Mouse (Mus musculus): ENCODE measurements at regions not wholly inside any gene's neighbourhood (a gene's known extent, or its start where the extent isn't known, plus 50 kb on each side); places are given as distances from the start of the nearest gene placed in this dataset.

- no peak for DNase-seq (ENCODE audit: low spot score in 2 of 2)
Measured at GRCm38 (mm10) chr13:101305063-101305462, 463.0 kb downstream of the Pik3r1 start.

GRCm38 (mm10) chr13:101301361-101301760 lies 466.7 kb downstream of the Pik3r1 start:
- no peak for DNase-seq (ENCODE audit: low spot score in 2 of 2)

GRCm38 (mm10) chr13:101289407-101289806 lies 456.2 kb upstream of the Slc30a5 start:
- no peak for DNase-seq (ENCODE audit: low spot score in 2 of 2)

- no peak for DNase-seq (ENCODE audit: low spot score in 2 of 2)
Measured at GRCm38 (mm10) chr13:101287131-101287530, 453.9 kb upstream of the Slc30a5 start.

- no peak for DNase-seq (ENCODE audit: low spot score in 2 of 2)
Measured at GRCm38 (mm10) chr13:101286029-101286917, 453.0 kb upstream of the Slc30a5 start.

GRCm38 (mm10) chr13:101278127-101278526 lies 444.9 kb upstream of the Slc30a5 start:
- DNase-seq (ENCODE audit: low spot score in 2 of 2): no peak

GRCm38 (mm10) chr13:101276766-101277165 lies 443.5 kb upstream of the Slc30a5 start:
- no peak for DNase-seq (ENCODE audit: low spot score in 2 of 2)

GRCm38 (mm10) chr13:101274470-101275141 lies 441.4 kb upstream of the Slc30a5 start:
- DNase-seq (ENCODE audit: low spot score in 2 of 2): no peak

GRCm38 (mm10) chr13:101273321-101273720 lies 440.1 kb upstream of the Slc30a5 start:
- DNase-seq (ENCODE audit: low spot score in 2 of 2): no peak

- DNase-seq (ENCODE audit: low spot score in 2 of 2): no peak
Measured at GRCm38 (mm10) chr13:101253698-101254468, 420.7 kb upstream of the Slc30a5 start.

- no peak for DNase-seq (ENCODE audit: low spot score in 2 of 2)
Measured at GRCm38 (mm10) chr13:101249369-101249768, 416.1 kb upstream of the Slc30a5 start.

- DNase-seq (ENCODE audit: low spot score in 2 of 2): no peak
Measured at GRCm38 (mm10) chr13:101244326-101244725, 411.1 kb upstream of the Slc30a5 start.

- DNase-seq (ENCODE audit: low spot score in 2 of 2): no peak
Measured at GRCm38 (mm10) chr13:101238860-101239259, 405.6 kb upstream of the Slc30a5 start.

GRCm38 (mm10) chr13:101237035-101237434 lies 403.8 kb upstream of the Slc30a5 start:
- no peak for DNase-seq (ENCODE audit: low spot score in 2 of 2)

GRCm38 (mm10) chr13:101235846-101236245 lies 402.6 kb upstream of the Slc30a5 start:
- DNase-seq (ENCODE audit: low spot score in 2 of 2): no peak

- DNase-seq (ENCODE audit: low spot score in 2 of 2): no peak
Measured at GRCm38 (mm10) chr13:101235110-101235509, 401.9 kb upstream of the Slc30a5 start.

- DNase-seq (ENCODE audit: low spot score in 2 of 2): no peak
Measured at GRCm38 (mm10) chr13:101234550-101234949, 401.3 kb upstream of the Slc30a5 start.

GRCm38 (mm10) chr13:101233843-101234281 lies 400.6 kb upstream of the Slc30a5 start:
- no peak for DNase-seq (ENCODE audit: low spot score in 2 of 2)

- no peak for DNase-seq (ENCODE audit: low spot score in 2 of 2)
Measured at GRCm38 (mm10) chr13:101233181-101233842, 400.1 kb upstream of the Slc30a5 start.

- no peak for DNase-seq (ENCODE audit: low spot score in 2 of 2)
Measured at GRCm38 (mm10) chr13:101229861-101230260, 396.6 kb upstream of the Slc30a5 start.

- DNase-seq (ENCODE audit: low spot score in 2 of 2): no peak
Measured at GRCm38 (mm10) chr13:101225366-101225765, 392.1 kb upstream of the Slc30a5 start.

All from spleen, postnatal 14 days (tissue).